Mouse (Mus musculus) left cerebral cortex, postnatal 25 days (tissue): ENCODE measurements at regions not wholly inside any gene's neighbourhood (a gene's known extent, or its start where the extent isn't known, plus 50 kb on each side); places are given as distances from the start of the nearest gene placed in this dataset.

Experiments used
- DNase-seq, 2 experiments: peaks; one replicate each; pipeline ENCODE4 v3.0.0; 2022; ENCODE audit warnings: low spot score in 2 of 2, mixed read lengths in 1 of 2
- intact Hi-C: fragments of 180-260 bp; cut with DNase I; formaldehyde crosslinking; loops from one replicate; pipeline ENCODE4 v1.15.1; 2025

DNA sequence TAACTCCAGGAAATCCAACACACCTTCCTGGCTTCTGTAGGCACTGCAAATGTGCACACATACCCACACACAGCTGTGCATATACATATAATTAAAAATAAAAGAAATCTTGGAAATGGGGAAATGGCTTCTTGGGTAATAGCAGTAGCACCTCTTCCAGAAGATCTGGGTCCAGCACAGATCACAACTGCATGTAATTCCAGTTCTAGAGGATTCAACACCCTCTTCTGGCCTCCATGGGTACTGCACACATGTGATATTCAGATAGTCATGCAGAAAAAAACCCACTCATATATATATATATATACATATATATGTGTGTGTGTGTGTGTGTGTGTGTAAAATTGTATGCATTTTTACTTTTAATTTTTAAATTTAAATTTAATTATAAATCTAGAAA lies 272.1 kb downstream of the Pdcd6ip start:
- peak in 1 of 2 experiments; percentile 43 for DNase-seq
- intact Hi-C loops: no loop called here

GRCm38 (mm10) chr9:113433424-113433823 lies 274.6 kb downstream of the Pdcd6ip start:
- intact Hi-C loops: loop anchor here (5.0 kb wide), 1 partner anchor 86 kb away; no protein-coding TSS in a partner anchor
- peak in 1 of 2 experiments; percentile 66 for DNase-seq

DNA sequence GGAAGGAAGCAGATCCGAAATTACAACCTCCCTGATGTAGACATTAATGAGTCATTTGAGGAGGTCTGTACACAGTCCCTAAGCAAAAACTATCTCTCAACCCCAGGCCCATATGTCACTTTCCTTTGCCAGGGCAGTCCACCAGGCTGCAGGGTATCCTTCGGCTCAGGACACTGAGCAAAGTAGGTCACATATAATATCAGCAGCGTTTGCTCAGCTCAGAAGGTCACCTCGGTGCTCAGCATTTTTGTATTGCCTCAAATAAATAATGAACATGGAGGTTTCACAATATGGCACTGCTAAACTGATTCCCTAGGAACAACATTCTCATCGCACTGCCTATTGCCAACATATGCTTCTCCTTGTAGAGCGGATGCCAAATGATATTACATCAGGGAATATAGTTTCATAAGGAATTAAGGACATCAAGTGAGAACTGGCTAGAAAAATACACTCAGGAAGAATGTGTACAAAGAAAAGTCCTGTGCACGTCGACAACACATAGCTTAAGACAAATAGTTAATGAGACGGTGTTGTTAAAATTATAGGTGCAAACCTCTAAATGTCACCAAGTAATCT lies 275.4 kb downstream of the Pdcd6ip start:
- peak in 1 of 2 experiments; percentile 67 for DNase-seq
- intact Hi-C loops: loop anchor here (5.0 kb wide), 1 partner anchor 85 kb away; no protein-coding TSS in a partner anchor

DNA sequence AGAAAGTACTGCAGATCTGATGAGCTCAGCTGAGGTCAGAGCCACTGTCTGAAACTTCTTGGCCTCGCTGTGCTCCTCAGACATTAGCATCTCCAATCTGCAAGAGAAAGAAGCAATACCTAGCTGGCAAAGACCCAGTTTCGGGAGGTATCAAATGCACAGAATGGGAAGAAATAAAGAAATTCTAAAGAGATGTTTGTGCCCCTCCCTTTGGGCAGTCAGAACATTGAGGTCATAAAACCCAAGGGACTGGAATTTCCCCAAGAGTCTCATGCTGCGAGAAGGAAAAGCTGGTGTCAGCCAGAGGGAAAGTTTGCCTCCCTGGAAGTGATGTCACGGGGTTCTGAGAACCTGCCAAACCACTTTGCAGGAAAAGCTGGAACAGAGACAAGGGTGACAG lies 277.6 kb downstream of the Pdcd6ip start:
- intact Hi-C loops: loop anchor here (5.0 kb wide), 1 partner anchor 83 kb away; no protein-coding TSS in a partner anchor
- DNase-seq: no peak

DNA sequence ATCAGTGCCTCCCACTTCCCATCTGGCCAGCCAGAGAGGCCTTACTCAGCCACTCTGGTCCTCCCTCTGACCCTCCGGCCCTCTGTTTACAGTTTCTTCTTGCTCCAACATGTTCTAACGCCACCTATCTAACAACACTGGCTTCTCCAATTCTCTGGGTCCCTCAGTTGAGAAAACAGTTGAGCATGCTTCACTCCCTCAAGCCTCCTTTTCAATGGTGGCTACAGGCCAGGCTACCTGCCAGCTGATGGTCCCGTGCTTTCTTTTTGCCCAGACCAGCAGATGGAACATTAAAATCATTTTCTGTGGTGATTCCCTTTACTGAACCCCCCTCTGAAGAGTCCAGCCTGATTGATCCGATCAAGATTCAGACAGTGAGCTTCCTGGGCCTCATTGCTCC lies 280.8 kb downstream of the Pdcd6ip start:
- no peak for DNase-seq
- intact Hi-C loops: loop anchor here (10.0 kb wide), 1 partner anchor 252 kb away; no protein-coding TSS in a partner anchor

DNA sequence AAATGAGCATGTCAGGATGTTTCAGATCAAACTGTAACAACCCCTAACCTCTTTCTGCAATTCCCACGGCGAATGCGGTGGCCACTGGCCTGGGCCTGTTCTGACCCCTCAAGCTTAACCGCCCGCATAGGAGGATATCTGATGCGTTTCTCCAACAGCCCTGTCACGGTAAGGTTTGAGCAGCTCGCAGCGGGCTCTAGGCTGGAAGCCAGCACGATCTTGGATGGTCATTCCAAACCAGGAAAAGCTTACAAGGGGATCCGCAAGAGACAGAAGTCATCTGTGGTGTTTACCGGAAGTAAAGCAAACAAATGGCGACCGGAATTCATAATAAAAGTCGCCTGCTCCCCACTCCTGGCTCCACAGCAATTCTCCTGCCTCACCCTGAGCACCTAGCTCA lies 281.7 kb downstream of the Pdcd6ip start:
- intact Hi-C loops: loop anchor here (10.0 kb wide), 1 partner anchor 252 kb away; no protein-coding TSS in a partner anchor

GRCm38 (mm10) chr9:113421645-113422044 lies 286.4 kb downstream of the Pdcd6ip start:
- intact Hi-C loops: loop anchor here (2.0 to 10.0 kb wide), 4 partner anchors 79 to 247 kb away; no protein-coding TSS in a partner anchor
- no peak for DNase-seq

More for the DNA sequence above, 281.7 kb downstream of the Pdcd6ip start:
- no peak for DNase-seq

GRCm38 (mm10) chr9:113421121-113421520 lies 286.9 kb downstream of the Pdcd6ip start:
- DNase-seq: peak in 1 of 2 experiments; percentile 80
- intact Hi-C loops: loop anchor here (2.0 to 10.0 kb wide), 4 partner anchors 78 to 246 kb away; no protein-coding TSS in a partner anchor

DNA sequence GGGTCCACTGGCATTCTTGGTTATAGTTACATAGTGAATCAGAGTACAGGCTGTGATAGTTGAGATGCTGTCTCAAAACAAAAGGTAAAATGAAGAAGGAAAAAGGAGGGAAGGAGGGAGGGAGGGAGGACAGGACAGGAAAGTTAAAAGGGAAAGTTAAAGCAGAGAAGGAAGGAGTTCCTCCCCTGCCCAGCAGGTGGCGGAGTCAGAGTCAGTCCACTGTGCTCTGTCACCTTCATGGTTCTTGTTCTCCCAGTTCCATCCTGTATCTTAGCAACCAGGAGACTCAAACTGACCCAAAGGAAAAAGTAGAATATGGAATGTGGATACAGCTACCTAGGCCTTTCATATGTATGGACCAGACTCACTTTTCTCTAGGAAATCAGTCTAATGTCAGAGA lies 288.3 kb downstream of the Pdcd6ip start:
- intact Hi-C loops: loop anchor here (1.0 to 10.0 kb wide), 5 partner anchors 44 to 245 kb away; no protein-coding TSS in a partner anchor
- DNase-seq: no peak

DNA sequence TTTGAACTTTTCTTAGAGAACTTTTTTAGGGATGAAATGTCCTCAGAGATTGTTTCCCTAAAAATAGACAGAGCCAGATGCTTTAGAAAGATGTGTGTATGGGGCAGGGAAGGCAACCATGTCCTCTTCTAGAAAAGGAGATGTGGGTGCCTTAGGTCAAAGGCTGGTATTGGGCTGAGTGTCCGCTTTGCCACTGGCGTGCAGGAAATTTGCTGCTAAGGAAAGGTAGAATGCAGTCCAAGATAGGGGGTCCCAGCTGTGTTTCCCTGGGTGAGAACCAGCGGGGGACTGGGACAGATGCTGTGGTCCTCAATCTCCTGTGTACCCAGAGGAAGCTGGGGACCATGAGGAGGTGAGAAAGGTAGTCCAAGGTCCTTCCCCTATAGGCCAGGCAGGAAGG lies 291.0 kb downstream of the Pdcd6ip start:
- no peak for DNase-seq
- intact Hi-C loops: no loop called here

DNA sequence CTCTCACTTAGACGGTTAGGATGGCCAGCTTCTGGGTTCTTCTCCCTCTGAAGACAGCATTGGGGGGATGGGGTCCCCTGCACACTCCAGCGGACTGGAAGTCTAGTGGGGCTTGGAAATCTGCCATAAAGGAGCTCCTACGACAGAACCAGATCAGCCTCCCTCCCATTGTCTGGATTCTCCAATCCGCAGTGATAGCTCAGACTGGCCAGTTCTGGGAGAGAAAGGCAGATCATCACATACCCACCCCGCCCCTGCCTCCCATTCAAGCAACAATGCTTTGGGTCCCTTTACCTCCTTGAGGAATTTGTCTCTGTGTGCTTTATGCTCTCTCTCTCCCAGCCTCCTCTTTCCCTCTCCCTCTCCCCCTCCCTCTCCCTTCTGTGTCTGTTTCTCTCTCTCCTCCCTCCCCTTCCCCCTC lies 292.5 kb downstream of the Pdcd6ip start:
- intact Hi-C loops: no loop called here
- DNase-seq: no peak

DNA sequence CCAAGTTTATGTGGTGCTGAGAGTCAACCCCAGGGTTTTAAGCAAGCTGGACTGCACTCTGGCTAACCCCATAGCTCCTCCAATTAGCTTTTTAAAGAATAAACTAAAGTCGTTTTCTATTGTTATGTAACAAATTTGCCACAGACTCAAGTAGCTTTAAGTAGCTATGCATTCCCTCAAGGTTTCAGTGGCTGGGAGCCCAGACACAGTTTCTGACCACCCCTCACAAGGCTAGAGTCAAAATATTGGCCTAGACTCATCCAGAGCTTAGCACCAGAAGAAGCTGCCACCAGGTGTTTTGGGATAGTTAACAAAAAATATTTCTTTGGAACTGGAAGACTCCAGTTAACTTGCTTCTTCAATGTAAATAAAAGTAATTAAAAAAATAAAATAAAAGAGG lies 293.4 kb downstream of the Pdcd6ip start:
- intact Hi-C loops: no loop called here
- DNase-seq: no peak

DNA sequence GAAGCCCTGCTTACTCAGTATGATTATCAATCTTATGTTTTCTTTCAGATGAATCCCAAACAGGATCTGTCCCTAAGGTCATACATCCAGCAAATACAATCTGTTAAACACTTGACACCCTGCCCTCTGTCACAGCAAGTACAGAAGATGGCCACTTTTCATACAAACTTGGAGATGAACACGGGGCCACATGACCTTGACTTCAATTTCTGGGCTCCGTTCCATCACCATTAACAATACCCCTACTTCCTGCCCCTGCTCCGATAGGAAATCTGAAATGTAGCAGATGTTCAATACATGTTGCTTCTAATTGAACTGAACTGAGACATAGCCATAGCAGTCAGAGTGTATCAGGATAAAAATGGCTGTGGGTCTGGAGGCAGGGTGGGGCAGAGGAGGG lies 294.2 kb downstream of the Pdcd6ip start:
- intact Hi-C loops: no loop called here
- DNase-seq: no peak

DNA sequence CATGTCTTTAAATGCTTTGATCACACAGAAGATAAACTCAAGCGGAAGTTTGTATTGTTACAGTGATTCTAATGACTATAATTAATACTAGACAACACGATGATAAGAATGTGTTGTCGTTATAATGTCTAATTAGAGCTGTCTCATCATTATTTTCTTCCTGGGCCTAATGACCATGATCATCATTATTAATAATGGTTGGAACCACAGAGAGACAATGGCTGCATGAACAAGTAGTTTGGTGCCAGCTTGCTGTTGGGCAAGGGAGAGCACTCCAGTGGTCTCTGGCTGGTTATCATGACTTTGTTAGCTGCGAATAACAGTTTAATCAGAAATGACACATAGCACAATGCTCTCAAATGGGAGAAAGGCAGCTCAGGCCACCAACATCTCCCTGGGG lies 296.4 kb downstream of the Pdcd6ip start:
- intact Hi-C loops: no loop called here
- no peak for DNase-seq

DNA sequence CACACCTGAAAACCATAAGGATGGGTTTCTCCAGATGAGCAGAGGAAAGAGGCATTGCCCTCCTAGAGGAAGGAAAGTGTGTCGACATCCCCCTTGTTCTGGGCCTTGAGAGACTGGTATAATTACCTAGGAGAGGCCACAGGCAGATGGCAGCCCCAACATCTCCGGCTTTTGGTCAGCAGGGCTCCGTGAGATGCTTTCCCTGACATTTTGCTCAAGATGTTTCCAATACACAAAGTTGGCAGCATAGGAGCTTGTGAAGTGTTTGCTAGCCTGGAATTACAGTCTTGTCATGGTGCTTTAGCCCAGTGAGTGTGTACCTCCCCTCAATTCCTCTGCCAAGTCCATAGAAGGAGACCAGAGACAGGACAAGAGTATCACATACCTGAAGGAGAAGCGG lies 299.5 kb downstream of the Pdcd6ip start:
- intact Hi-C loops: no loop called here
- no peak for DNase-seq

DNA sequence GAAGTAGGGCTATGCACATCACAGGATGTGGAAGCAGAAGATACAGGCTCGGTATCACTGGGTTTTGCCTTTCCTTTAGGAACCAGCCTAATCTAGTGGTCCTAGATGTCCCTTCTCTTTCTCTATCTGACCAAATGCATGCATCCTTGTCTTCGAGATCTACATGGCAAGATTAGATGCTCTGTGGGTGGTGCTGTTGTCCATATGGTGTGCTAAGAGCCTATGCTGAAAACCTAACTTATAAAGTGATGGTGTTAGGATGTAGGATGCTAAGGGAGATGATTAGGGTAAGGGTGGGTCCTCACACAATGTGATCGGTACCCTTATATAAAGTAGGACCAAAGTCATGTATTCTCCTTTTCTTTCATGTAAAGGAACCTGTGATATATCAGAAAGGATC lies 313.7 kb downstream of the Pdcd6ip start:
- intact Hi-C loops: no loop called here
- DNase-seq: no peak

GRCm38 (mm10) chr9:113387356-113387755 lies 320.7 kb downstream of the Pdcd6ip start:
- intact Hi-C loops: no loop called here
- DNase-seq: no peak

DNA sequence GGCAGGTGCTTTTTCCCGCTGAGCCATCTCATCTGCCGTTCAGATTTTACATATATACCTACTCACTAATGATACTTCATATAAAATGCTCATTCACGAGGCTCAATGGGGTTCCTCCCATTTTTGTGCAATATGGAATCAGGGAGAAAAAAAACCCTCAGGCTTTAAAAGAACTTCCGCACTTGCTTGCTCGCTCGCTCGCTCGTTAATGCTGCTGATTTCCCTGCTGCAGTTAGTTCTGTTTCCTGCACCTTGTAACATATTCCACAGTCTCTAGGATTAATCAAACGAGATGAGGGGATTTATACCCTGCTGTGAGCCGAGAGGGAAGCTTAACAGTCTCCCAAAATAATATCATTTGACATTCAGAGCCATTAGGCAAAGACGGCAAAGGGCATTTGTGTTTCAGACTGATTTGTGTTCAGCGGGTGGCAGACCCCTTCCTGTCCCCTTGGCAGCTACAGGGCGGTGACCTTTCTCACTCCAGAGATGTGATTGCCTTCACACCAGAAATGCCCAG lies 326.4 kb downstream of the Pdcd6ip start:
- intact Hi-C loops: no loop called here
- no peak for DNase-seq

GRCm38 (mm10) chr9:113380408-113381129 lies 327.5 kb downstream of the Pdcd6ip start:
- no peak for DNase-seq
- intact Hi-C loops: no loop called here

DNA sequence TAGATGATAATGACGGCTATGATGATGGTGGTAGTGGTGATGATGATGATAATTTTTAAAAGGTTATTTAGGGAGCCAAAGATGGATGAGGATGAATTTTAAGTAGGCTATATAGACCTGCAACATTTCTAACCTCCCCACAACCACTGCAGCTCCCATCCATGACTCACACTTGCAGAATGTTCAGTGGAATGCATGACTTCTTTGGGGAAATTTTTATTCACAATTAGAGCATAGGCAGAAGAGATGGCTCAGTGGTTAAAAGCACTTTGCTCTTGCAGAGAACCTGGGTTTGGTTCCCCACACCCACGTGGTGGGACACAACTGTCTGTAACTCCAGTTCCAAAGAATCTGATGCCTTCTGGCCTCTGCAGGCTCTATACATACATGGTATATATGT lies 329.5 kb downstream of the Pdcd6ip start:
- DNase-seq: no peak
- intact Hi-C loops: no loop called here
